Mouse (Mus musculus): ENCODE measurements around the gene Gtf2ird2.

The Gtf2ird2 gene

GRCm38 (mm10) chr5:134260001-134260636 is 76.3 kb downstream of the Gtf2ird2 start:
- CTCF ChIA-PET: interaction anchor here (0.6 kb wide), 1 partner anchor 94 kb away, joined by 3 read pairs; no protein-coding TSS in a partner anchor

- CTCF ChIA-PET: no interaction called here
Observed at GRCm38 (mm10) chr5:134265890-134266289, 82.1 kb downstream of the Gtf2ird2 start.

GRCm38 (mm10) chr5:134266404-134266803 is 82.6 kb downstream of the Gtf2ird2 start:
- CTCF ChIA-PET: no interaction called here

GRCm38 (mm10) chr5:134268751-134269150 is 84.9 kb downstream of the Gtf2ird2 start:
- CTCF ChIA-PET: interaction anchor here (0.6 kb wide), 1 partner anchor 13 kb away, joined by 3 read pairs; no protein-coding TSS in a partner anchor

GRCm38 (mm10) chr5:134269751-134270150 is 85.9 kb downstream of the Gtf2ird2 start:
- CTCF ChIA-PET: no interaction called here

- CTCF ChIA-PET: interaction anchor here (0.6 kb wide), 1 partner anchor 50 kb away, joined by 9 read pairs; no protein-coding TSS in a partner anchor
Observed at GRCm38 (mm10) chr5:134270566-134270965, 86.7 kb downstream of the Gtf2ird2 start.

- CTCF ChIA-PET: interaction anchor here (0.5 kb wide), 1 partner anchor 10 kb away, joined by 3 read pairs; no protein-coding TSS in a partner anchor
Observed at GRCm38 (mm10) chr5:134271421-134271820, 87.6 kb downstream of the Gtf2ird2 start.

GRCm38 (mm10) chr5:134272761-134273160 is 88.9 kb downstream of the Gtf2ird2 start:
- CTCF ChIA-PET: no interaction called here

- CTCF ChIA-PET: no interaction called here
Observed at GRCm38 (mm10) chr5:134273761-134274160, 89.9 kb downstream of the Gtf2ird2 start.
